Mouse (Mus musculus) urinary bladder, postnatal 25 days (tissue): ENCODE measurements around the gene Dpy19l3.

Experiments used
- DNase-seq: peaks from one replicate; pipeline ENCODE4 v3.0.0; 2022; ENCODE audit warnings: low spot score

Gene Dpy19l3

GRCm38 (mm10) chr7:35754033-35754885 lies at the start of gene Dpy19l3:
Dpy19l3 (minus strand) TSS chr7:35754454.
- DNase-seq = peak; percentile 90

GRCm38 (mm10) chr7:35802906-35803595 lies 48.8 kb upstream of the Dpy19l3 start, which contains the start of gene Zfp507:
Zfp507 (minus strand) TSS chr7:35803003.
- peak; percentile 90 for DNase-seq

DNA sequence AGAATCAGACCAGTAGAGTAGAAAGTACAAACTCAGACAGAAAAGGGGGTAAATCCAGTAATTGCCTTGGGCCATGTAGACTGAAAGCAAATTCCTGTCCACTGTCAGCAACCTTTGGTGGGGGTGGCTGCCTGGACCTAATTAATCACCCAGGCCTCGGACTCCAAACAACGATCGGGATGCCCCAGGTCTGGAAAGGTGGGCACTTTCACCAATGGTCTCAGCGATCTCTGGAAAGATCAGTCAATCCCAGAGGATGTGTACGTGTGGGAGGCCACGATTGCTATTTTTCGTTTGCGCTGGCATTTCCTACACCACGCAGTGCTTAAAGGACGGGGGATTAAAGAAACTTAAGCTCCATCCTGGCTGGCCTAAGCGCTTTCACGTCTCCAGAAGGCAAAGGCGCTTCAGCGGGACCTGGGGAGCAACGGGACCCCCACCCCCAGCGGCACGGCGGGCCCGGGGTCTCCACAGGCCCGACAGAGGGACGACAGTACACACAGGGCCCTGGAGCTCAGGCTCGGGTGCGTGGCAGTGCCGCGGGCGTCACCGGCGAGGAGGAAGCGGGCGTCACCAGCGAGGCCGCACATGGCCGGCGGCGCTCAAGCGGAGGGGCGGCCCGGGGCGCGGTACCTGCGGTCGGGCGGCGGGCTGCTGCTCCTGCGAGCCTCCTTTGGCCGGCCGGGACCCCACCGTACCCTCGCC lies 48.1 kb upstream of the Dpy19l3 start:
- no peak for DNase-seq

GRCm38 (mm10) chr7:35796123-35796522 lies 41.9 kb upstream of the Dpy19l3 start:
- DNase-seq = no peak

GRCm38 (mm10) chr7:35794145-35794664 lies 40.0 kb upstream of the Dpy19l3 start:
- no peak for DNase-seq

DNA sequence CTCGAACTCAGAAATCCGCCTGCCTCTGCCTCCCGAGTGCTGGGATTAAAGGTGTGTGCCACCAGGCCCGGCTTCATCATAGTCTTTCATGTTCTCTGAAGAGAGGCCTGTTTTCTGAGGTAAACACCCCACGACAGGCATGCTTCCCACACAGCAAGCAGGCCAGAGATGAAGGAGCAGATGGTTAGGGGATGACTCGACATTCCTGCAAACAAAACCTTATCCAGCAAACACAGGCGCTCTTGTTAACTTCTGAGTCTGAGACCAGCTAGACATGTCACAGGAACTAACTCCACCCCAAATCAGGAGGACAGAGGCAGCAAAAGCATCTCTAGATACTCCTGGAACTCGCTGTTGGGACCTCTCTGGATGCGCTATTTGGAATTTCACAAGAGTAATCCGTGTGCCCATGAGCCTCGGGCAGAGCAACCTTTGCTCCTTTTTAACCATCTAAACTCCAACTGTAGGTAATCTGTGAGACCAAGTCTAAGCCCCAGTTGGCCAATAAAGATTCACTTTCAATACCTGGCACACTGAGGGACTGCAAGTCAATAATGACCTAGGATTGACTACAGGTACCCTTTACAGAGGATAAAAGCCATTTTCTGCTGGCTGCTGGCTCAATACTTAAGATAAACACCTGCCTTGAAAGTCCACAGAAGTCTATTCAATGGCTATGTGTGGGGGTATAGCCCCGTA lies 38.0 kb upstream of the Dpy19l3 start:
- DNase-seq = no peak

- no peak for DNase-seq
Measured at GRCm38 (mm10) chr7:35790926-35791325, 36.7 kb upstream of the Dpy19l3 start.

DNA sequence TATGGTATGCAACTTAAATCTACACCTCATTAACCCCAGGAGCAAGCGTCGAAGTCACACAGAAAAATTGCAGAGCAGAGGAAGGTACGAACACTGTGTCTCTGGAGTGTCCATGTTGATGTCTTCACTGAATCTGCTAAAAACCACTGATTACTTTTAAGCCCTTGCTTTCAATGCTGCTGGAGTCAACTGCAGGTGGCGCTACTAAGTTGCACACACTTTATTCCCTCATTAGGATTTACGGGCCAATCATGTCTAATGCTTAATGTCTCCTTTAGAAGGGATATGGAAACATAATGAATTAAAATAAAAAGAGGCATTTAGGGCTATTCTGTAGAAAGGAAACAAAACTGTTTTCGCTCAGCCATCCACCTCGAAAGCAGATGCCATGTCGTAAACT lies 35.9 kb upstream of the Dpy19l3 start:
- DNase-seq = no peak

GRCm38 (mm10) chr7:35785579-35785978 lies 31.3 kb upstream of the Dpy19l3 start:
- no peak for DNase-seq

DNA sequence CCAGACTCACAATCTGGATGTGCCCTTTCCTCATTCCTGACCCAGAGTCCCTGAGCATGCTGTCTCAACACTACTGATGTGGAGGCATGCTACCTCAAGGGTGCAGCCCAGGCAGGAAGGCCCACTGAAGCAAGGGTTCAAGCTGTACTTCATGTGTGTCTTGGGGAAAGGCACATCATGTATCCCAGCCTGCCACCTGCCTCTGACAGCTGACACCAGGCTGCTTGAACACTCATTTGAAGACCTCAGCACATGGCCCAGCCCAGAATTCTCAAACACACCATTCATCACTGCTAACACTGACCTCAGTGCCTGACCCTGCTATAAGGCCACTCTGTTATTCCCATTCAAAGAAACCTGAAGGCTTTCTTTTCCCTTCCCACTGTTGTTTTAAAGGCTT lies 28.0 kb upstream of the Dpy19l3 start:
- DNase-seq = no peak

DNA sequence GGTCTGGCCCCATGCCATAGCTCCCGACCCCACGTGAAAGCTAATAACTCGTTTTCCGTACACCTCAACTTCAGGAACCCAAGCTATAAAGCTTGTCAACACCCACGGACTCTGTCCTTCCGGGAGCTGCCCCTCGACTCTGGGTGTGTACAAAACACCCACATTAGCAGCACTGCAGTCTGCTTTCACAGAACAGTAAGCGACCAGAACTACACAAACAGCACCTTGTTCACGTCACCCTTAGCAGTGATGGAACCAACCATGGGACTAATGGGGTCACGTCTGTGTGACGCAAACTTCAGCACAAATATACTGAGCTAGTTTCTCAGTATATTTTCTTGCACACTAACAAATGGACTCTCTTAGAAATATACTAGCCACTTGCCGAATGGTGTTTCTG lies 19.9 kb upstream of the Dpy19l3 start:
- no peak for DNase-seq

DNA sequence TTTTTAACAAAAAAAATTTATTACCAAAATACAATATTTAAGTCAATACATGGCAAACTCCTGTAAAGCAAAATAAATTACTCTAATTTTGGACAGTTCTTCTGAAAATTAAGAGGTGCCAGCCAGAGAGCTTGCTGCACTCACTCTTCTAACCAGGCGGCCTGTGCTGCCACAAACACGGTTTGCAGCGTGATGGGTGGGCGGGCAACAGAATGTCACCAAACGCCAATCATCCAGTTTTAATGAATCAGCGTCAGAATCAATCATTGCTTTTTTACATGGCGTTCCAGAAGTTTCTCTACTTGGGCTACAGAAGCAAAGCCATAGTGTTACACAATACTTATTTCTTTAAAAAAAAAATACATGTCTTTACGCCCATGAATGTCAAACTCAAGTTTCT lies 18.1 kb upstream of the Dpy19l3 start:
- no peak for DNase-seq

- no peak for DNase-seq
Measured at GRCm38 (mm10) chr7:35771106-35771505, 16.9 kb upstream of the Dpy19l3 start.

- no peak for DNase-seq
Measured at GRCm38 (mm10) chr7:35770122-35770521, 15.9 kb upstream of the Dpy19l3 start.

DNA sequence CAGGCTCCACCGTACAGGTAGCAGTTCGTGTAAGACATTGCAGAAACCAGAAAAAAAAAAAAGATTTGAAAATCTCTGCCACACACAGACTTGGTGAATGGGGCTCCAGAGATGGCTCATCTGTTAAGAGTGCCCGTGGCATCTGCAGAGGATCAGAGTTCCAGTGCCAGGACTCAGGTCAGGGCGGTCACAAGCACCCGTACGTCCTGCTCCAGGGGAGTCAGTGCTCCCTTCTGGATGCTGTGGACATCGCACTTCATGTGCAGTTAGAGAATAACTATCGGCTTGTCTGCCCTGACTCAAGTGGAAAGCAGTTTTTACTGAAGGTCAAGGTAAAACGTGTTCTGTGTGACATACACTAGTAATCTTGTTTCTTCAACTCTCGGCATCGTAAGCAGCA lies 10.2 kb upstream of the Dpy19l3 start:
- DNase-seq = no peak

- DNase-seq = no peak
Measured at GRCm38 (mm10) chr7:35761801-35762200, 7.5 kb upstream of the Dpy19l3 start.

GRCm38 (mm10) chr7:35759602-35760001 lies 5.3 kb upstream of the Dpy19l3 start:
- no peak for DNase-seq

DNA sequence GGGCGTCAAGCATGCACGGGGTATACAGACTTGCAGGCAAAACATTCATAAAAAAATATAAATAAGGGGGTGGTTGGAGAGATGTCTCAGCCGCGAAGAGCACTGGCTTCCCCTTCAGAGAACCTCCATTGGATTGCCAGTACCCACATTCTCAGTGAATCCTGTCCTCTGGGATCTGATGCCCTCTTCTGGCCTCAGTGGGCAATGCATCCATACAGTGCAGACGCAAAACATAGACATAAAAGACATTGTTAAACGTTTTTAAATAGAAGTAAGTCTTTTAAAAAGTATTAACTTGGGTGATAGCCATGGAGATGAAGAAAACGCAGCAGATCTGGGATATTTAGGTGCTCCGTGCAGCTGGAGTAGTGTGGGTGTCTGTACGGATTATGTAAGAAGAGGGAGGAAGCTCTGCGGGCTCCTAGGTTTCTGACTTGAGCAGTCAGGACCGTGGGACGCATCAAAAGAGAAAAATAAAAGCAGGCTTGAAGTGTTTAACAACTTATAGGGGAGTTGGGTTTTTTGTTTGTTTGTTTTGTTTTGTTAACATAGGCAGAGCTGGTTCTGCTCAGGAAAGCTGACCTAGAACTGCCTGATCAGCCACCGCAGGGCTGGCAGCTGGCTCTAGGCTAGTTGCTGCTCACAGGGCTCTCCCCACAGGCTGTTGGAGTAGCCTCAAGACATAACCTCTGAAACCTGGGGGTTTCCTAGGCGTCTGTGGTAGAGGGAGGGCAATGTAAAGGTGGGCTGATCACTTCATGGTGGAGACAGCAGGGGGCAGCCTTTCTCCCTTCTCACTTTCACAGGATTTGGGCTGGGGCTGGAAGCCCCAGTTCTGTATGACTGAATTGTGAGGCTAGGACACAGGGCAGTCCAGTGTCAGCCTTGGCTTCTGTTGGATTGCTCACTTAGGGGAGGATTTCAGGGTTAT lies 2.5 kb upstream of the Dpy19l3 start:
- DNase-seq = no peak

- no peak for DNase-seq
Measured at GRCm38 (mm10) chr7:35754886-35755168, 573 bp upstream of the Dpy19l3 start.

- DNase-seq = no peak
Measured at GRCm38 (mm10) chr7:35753319-35754032, 778 bp downstream of the Dpy19l3 start.
